13 mouse cellular contexts compared by ENCODE assay signal in the genomic region with DNA sequence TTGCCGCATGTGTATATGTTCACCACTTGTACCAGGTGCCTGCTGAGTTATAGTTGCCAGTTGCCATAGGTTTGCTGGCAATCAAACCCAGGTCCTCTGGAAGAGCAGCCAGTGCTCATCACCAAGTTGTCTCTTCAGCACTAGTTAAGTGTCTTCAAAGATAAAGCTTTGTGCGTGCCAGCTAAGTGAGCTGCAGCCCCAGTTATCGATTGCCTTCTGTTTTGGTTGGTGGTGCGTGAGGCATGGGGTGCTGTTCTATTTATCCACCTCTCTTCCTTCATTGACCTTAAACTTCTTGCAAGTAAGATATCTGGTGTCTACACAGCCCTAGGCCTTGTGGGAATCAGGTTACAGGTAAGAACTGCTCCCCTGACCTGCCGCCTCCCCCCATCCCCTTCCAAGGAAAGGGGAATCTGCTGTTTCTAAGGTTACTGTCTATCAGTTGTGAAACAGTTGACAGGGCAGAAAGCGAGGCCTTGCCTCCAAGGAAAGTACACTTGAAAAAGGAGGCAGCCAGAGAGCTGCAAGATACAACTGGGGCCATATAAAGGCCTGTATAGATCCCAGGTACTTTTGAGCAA.
A peak's percentile ranks its signal among the peaks of the same experiment; 100 is the strongest.
DNase-seq lines count a peak whose midpoint lies in the region; ATAC-seq and TF ChIP-seq lines count a peak whose summit lies in the region.
"Had no signal": no experiment of that assay in that cellular context is flagged by ENCODE, and none has a peak within 500 bp of the region (broad histone marks: within the 10 kb centered on the region; RNA-seq: fewer than 3 reads in every experiment).

No protein-coding gene starts in this region.

- in situ Hi-C loops in CH12.LX (cut with MboI; ENCODE audit: low pct_ligation_motif_present, low pct_unique_long_range_greater_than_20kb, low sequenced_read_pairs), result no loop called here

- no peak for TF ChIP-seq EP300 in CH12.LX (IDR thresholded peaks at IDR 0.05; ENCODE audit: low read length)

- DNase-seq in gastrocnemius, adult 18-20 months (ENCODE audit: low spot score), result peak; percentile 25
- no peak for DNase-seq in gastrocnemius, postnatal 4 days (ENCODE audit: low spot score in 2 of 2)
- no peak for DNase-seq in CH12.LX (ENCODE audit: extremely low read depth)
- DNase-seq in c-Kit-positive CD71-positive TER-119-positive erythroid progenitor cells, embryonic 14.5 days (ENCODE audit: low spot score), result peak; percentile 35
- no peak for DNase-seq in thymus, adult 2 months
- DNase-seq in frontal cortex, postnatal 36 days (ENCODE audit: low spot score in 2 of 2), result no peak
- DNase-seq: forebrain, postnatal 0 days; lung, adult 2 months had no signal

- peaks cover 25 to 70% of the 10 kb centered on the region in 2 experiments for H3K36me3 ChIP-seq in CH12.LX (replicated peaks in 1 of 2; ENCODE audit: control insufficient read depth in 1 of 2, insufficient read depth in 1 of 2, low read length in 1 of 2)
- no peaks in the 10 kb centered on the region for H3K36me3 ChIP-seq in liver, embryonic 15.5 days (replicated peaks)
- H3K36me3 ChIP-seq in thymus, adult 2 months (ENCODE audit: control insufficient read depth, insufficient read depth, low read length), result no peaks in the 10 kb centered on the region
- no peaks in the 10 kb centered on the region for H3K36me3 ChIP-seq in forebrain, embryonic 12.5 days (replicated peaks)
- H3K36me3 ChIP-seq: hindbrain, embryonic 12.5 days; intestine, embryonic 15.5 days; neural tube, embryonic 15.5 days had no signal

- no peak for TF ChIP-seq RAD21 in CH12.LX (IDR thresholded peaks at IDR 0.05; ENCODE audit: low read depth, low read length)

- H3K9ac ChIP-seq in CH12.LX (ENCODE audit: insufficient read depth, low read depth), result peak overlapping the region; percentile 93; the same call in 1 of the 2 replicates
- no peak overlapping the region; the same call in 1 of the 2 replicates for H3K9ac ChIP-seq in liver, embryonic 15.5 days
- H3K9ac ChIP-seq in forebrain, embryonic 12.5 days, result no peak overlapping the region
- H3K9ac ChIP-seq: forebrain, postnatal 0 days; hindbrain, embryonic 12.5 days; intestine, embryonic 15.5 days; neural tube, embryonic 15.5 days had no signal

- no peaks in the 10 kb centered on the region for H3K27me3 ChIP-seq in CH12.LX (replicated peaks)
- H3K27me3 ChIP-seq in liver, embryonic 15.5 days, result no peaks in the 10 kb centered on the region
- no peaks in the 10 kb centered on the region for H3K27me3 ChIP-seq in thymus, adult 2 months (ENCODE audit: control insufficient read depth, insufficient read depth, low read length)
- H3K27me3 ChIP-seq in forebrain, embryonic 12.5 days, result 0 out of 2 replicates have a peak, but pooled peaks cover 3% of the 10 kb centered on the region
- H3K27me3 ChIP-seq: hindbrain, embryonic 12.5 days; intestine, embryonic 15.5 days; neural tube, embryonic 15.5 days had no signal

- H3K79me2 ChIP-seq in CH12.LX (replicated peaks; ENCODE audit: control insufficient read depth, extremely low read depth, insufficient read depth, poor library complexity, severe bottlenecking), result peaks cover 96% of the 10 kb centered on the region

- no peak overlapping the region for H3K27ac ChIP-seq in CH12.LX (ENCODE audit: insufficient read depth, low read depth)
- peak overlapping the region; percentile 71 for H3K27ac ChIP-seq in liver, embryonic 15.5 days (replicated peaks)
- H3K27ac ChIP-seq in thymus, adult 2 months (ENCODE audit: control insufficient read depth, insufficient read depth, low read length), result no peak overlapping the region
- H3K27ac ChIP-seq in forebrain, embryonic 12.5 days, result no peak overlapping the region
- H3K27ac ChIP-seq: hindbrain, embryonic 12.5 days; intestine, embryonic 15.5 days; neural tube, embryonic 15.5 days had no signal

- TF ChIP-seq POLR2A in CH12.LX (IDR thresholded peaks at IDR 0.05; ENCODE audit: low read depth, low read length), result no peak
- no peak for TF ChIP-seq POLR2A in thymus, adult 2 months (IDR thresholded peaks at IDR 0.05; ENCODE audit: control insufficient read depth, extremely low read depth, insufficient read depth, low read length, poor library complexity)

- 40% methylated on average over 6 of the region's 6 CpGs for WGBS in liver, embryonic 15.5 days (ENCODE audit: insufficient replicate concordance)
- WGBS in thymus, adult 2 months, result 97% methylated on average over 6 of the region's 6 CpGs
- WGBS in forebrain, embryonic 12.5 days, result 91% methylated on average over 6 of the region's 6 CpGs

- peak overlapping the region; percentile 96 for H3K4me2 ChIP-seq in CH12.LX (ENCODE audit: insufficient read depth, low read depth, poor library complexity, severe bottlenecking)
- peak overlapping the region; percentile 43 for H3K4me2 ChIP-seq in liver, embryonic 15.5 days
- no peak overlapping the region for H3K4me2 ChIP-seq in forebrain, embryonic 12.5 days
- H3K4me2 ChIP-seq: hindbrain, embryonic 12.5 days; intestine, embryonic 15.5 days; neural tube, embryonic 15.5 days had no signal

- dilution Hi-C loops in CH12.LX (cut with MboI; ENCODE audit: extremely low pct_ligation_motif_present, extremely low pct_unique_long_range_greater_than_20kb, low sequenced_read_pairs), result no loop called here

- H3K4me1 ChIP-seq in CH12.LX (ENCODE audit: control insufficient read depth in 1 of 2, insufficient read depth in 2 of 2), result peaks cover 23 to 54% of the 10 kb centered on the region in 2 experiments
- H3K4me1 ChIP-seq in liver, embryonic 15.5 days (replicated peaks), result peaks cover 79% of the 10 kb centered on the region
- peaks cover 7% of the 10 kb centered on the region for H3K4me1 ChIP-seq in thymus, adult 2 months (replicated peaks; ENCODE audit: control insufficient read depth, insufficient read depth, low read length)
- peaks cover 4% of the 10 kb centered on the region; the same call in 1 of the 2 replicates for H3K4me1 ChIP-seq in forebrain, embryonic 12.5 days

- ATAC-seq in liver, embryonic 15.5 days (ENCODE audit: insufficient read depth), result peak; percentile 61
- no peak for ATAC-seq in forebrain, embryonic 12.5 days (ENCODE audit: low FRiP score)
- ATAC-seq: forebrain, postnatal 0 days; intestine, embryonic 15.5 days had no signal

- no peaks in the 10 kb centered on the region for H3K9me3 ChIP-seq in CH12.LX (replicated peaks; ENCODE audit: low read length)
- no peaks in the 10 kb centered on the region for H3K9me3 ChIP-seq in liver, embryonic 15.5 days (replicated peaks)
- H3K9me3 ChIP-seq in forebrain, embryonic 12.5 days, result no peaks in the 10 kb centered on the region
- H3K9me3 ChIP-seq: hindbrain, embryonic 12.5 days; intestine, embryonic 15.5 days; neural tube, embryonic 15.5 days had no signal

- peak overlapping the region; percentile 57 to 97 (median 64) for H3K4me3 ChIP-seq in CH12.LX (replicated peaks in 1 of 3; ENCODE audit: low read depth in 2 of 3, low read length in 2 of 3, poor library complexity in 1 of 3)
- no peak overlapping the region for H3K4me3 ChIP-seq in liver, embryonic 15.5 days (replicated peaks)
- H3K4me3 ChIP-seq in thymus, adult 2 months (ENCODE audit: control insufficient read depth, insufficient read depth, low read length), result no peak overlapping the region
- no peak overlapping the region for H3K4me3 ChIP-seq in forebrain, embryonic 12.5 days (replicated peaks)
- H3K4me3 ChIP-seq: hindbrain, embryonic 12.5 days; intestine, embryonic 15.5 days; neural tube, embryonic 15.5 days had no signal

- no peak for TF ChIP-seq CTCF in CH12.LX (conservative IDR thresholded peaks at IDR 0.05 in 1 of 2, IDR thresholded peaks at IDR 0.05 in 1 of 2; ENCODE audit: low read depth in 2 of 2, low read length in 2 of 2)
- TF ChIP-seq CTCF in thymus, adult 2 months (IDR thresholded peaks at IDR 0.05; ENCODE audit: borderline replicate concordance, control insufficient read depth, extremely low read depth, insufficient read depth, low read length, poor library complexity), result no peak

TF ChIP-seq in CH12.LX, 34 proteins besides CTCF, POLR2A, EP300 and RAD21:
- TF ChIP-seq POLR2AphosphoS2 (IDR thresholded peaks at IDR 0.05; ENCODE audit: low read depth, low read length), result no peak
- no peak for TF ChIP-seq ETS1 (conservative IDR thresholded peaks at IDR 0.05; ENCODE audit: low read depth, low read length)
- no peak for TF ChIP-seq ZNF384 (IDR thresholded peaks at IDR 0.05; ENCODE audit: low read depth, low read length)
- no peak for TF ChIP-seq BHLHE40 (IDR thresholded peaks at IDR 0.05; ENCODE audit: low read depth, low read length)
- TF ChIP-seq UBTF (IDR thresholded peaks at IDR 0.05; ENCODE audit: low read depth, low read length), result no peak
- TF ChIP-seq E2F4 (IDR thresholded peaks at IDR 0.05; ENCODE audit: insufficient replicate concordance, low read depth, low read length), result no peak
- no peak for TF ChIP-seq SMC3 (IDR thresholded peaks at IDR 0.05; ENCODE audit: low read depth, low read length)
- TF ChIP-seq PAX5 (IDR thresholded peaks at IDR 0.05; ENCODE audit: low read length), result no peak
- no peak for TF ChIP-seq SIN3A (IDR thresholded peaks at IDR 0.05; ENCODE audit: low read length)
- no peak for TF ChIP-seq HCFC1 (IDR thresholded peaks at IDR 0.05; ENCODE audit: low read depth, low read length)
- TF ChIP-seq CHD1 (IDR thresholded peaks at IDR 0.05; ENCODE audit: low read depth, low read length), result no peak
- TF ChIP-seq TBP (conservative IDR thresholded peaks at IDR 0.05; ENCODE audit: low read depth, low read length), result no peak

Comparison
In these comparisons a context has a peak if more than half of its experiments do, and no peak if none do; other contexts are left out.
1. DNase-seq: peak in gastrocnemius, adult 18-20 months (single experiment) and c-Kit-positive CD71-positive TER-119-positive erythroid progenitor cells, embryonic 14.5 days (single experiment); none in gastrocnemius, postnatal 4 days (0 of 2), CH12.LX (single experiment), thymus, adult 2 months (single experiment) and frontal cortex, postnatal 36 days (0 of 2).
2. H3K4me3 ChIP-seq: peak in CH12.LX (3 of 3); none in liver, embryonic 15.5 days (single experiment), thymus, adult 2 months (single experiment) and forebrain, embryonic 12.5 days (single experiment).